Mouse (Mus musculus) spleen, adult 18-20 months (tissue): ENCODE data around the gene Kif21b.
A peak's percentile ranks its signal among the peaks of the same experiment; 100 is the strongest.

Experiments used
- DNase-seq, 2 experiments: peaks; one replicate each; pipeline ENCODE4 v3.0.0; 2022; ENCODE audit warnings: mixed read lengths in 2 of 2

The Kif21b gene

GRCm38 (mm10) chr1:136160930-136161329 is 29.7 kb downstream of the Kif21b start:
- DNase-seq, result no peak

- DNase-seq, result no peak
Observed at GRCm38 (mm10) chr1:136161333-136161921, 30.2 kb downstream of the Kif21b start.

- DNase-seq, result no peak
Observed at GRCm38 (mm10) chr1:136165436-136165835, 34.2 kb downstream of the Kif21b start.

GRCm38 (mm10) chr1:136167657-136168056 is 36.5 kb downstream of the Kif21b start:
- no peak for DNase-seq

- DNase-seq, result peak in 1 of 2 experiments; percentile 56
Observed at GRCm38 (mm10) chr1:136170109-136170508, 38.9 kb downstream of the Kif21b start.

- DNase-seq, result no peak
Observed at GRCm38 (mm10) chr1:136172696-136173095, 41.5 kb downstream of the Kif21b start.

- DNase-seq, result peak in 1 of 2 experiments; percentile 30
Observed at GRCm38 (mm10) chr1:136174101-136174606, 43.0 kb downstream of the Kif21b start.

- DNase-seq, result peak in 1 of 2 experiments; percentile 37
Observed at GRCm38 (mm10) chr1:136175183-136175582, 44.0 kb downstream of the Kif21b start.

GRCm38 (mm10) chr1:136177085-136177484 is 45.9 kb downstream of the Kif21b start:
- DNase-seq, result no peak

- no peak for DNase-seq
Observed at GRCm38 (mm10) chr1:136178741-136179140, 47.6 kb downstream of the Kif21b start.

GRCm38 (mm10) chr1:136179511-136180001 is 48.4 kb downstream of the Kif21b start:
- no peak for DNase-seq

GRCm38 (mm10) chr1:136190033-136190432 is 58.8 kb downstream of the Kif21b start:
- DNase-seq, result no peak

- DNase-seq, result peak in 1 of 2 experiments; percentile 15
Observed at GRCm38 (mm10) chr1:136212803-136213202, 81.6 kb downstream of the Kif21b start, which contains the start of gene Mroh3. TSS of gene Mroh3 (minus strand) at chr1:136212828.

GRCm38 (mm10) chr1:136214304-136214703 is 83.1 kb downstream of the Kif21b start:
- no peak for DNase-seq

- DNase-seq, result no peak
Observed at GRCm38 (mm10) chr1:136220037-136220871, 89.1 kb downstream of the Kif21b start.

GRCm38 (mm10) chr1:136222386-136222785 is 91.2 kb downstream of the Kif21b start:
- no peak for DNase-seq

GRCm38 (mm10) chr1:136223758-136224342 is 92.7 kb downstream of the Kif21b start:
- DNase-seq, result no peak

GRCm38 (mm10) chr1:136225846-136226245 is 94.7 kb downstream of the Kif21b start:
- no peak for DNase-seq

GRCm38 (mm10) chr1:136226626-136227025 is 95.4 kb downstream of the Kif21b start:
- no peak for DNase-seq
